Mouse (Mus musculus) G1E (cell line): ENCODE measurements around the gene Sec13. TPM values are rescaled to one million over a fixed set of nuclear protein-coding genes. Genes with fewer than 3 reads are reported as not detected.

Experiments
- ATAC-seq: 2 replicates; pipeline ENCODE4 v1.8.0; 2016; ENCODE audit warnings: mild to moderate bottlenecking; ENCODE audit not compliant: insufficient number of reproducible peaks, poor library complexity, low FRiP score, severe bottlenecking; ENCODE audit errors: extremely low read depth
- DNase-seq: peaks from one replicate; pipeline ENCODE4 v3.0.0; 2012; ENCODE audit warnings: low spot score
- H3K27me3 ChIP-seq: 2 replicates; pipeline ENCODE4 v1.6.1; 2012; ENCODE audit warnings: mild to moderate bottlenecking, low read length, inconsistent platforms; ENCODE audit not compliant: insufficient read depth
- H3K36me3 ChIP-seq: replicated peaks from 2 replicates; pipeline ENCODE3; 2012; ENCODE audit warnings: mild to moderate bottlenecking, inconsistent platforms
- H3K4me1 ChIP-seq: 2 replicates; pipeline ENCODE4 v1.6.1; 2012; ENCODE audit warnings: low read depth, low read length, inconsistent platforms, mixed read lengths; ENCODE audit not compliant: insufficient read depth
- H3K4me3 ChIP-seq: 2 replicates; pipeline ENCODE4 v1.5.1; 2012; ENCODE audit warnings: low read depth, mild to moderate bottlenecking, inconsistent platforms, low read length, moderate library complexity, mixed read lengths
- H3K9me3 ChIP-seq: replicated peaks from 2 replicates; pipeline ENCODE4 v1.6.1; 2012; ENCODE audit warnings: inconsistent platforms
- CTCF ChIP-seq: IDR thresholded peaks from 2 replicates; pipeline ENCODE4 v1.5.1; 2012; ENCODE audit warnings: low read depth, low read length, inconsistent platforms, mixed read lengths
- GATA1 ChIP-seq: IDR thresholded peaks from 2 replicates; pipeline ENCODE4 v1.6.1; 2012; ENCODE audit warnings: borderline replicate concordance, low read length, inconsistent platforms, mixed read lengths
- GATA2 ChIP-seq: IDR thresholded peaks from 2 replicates; pipeline ENCODE4 v1.6.1; 2012; ENCODE audit warnings: low read depth, low read length, inconsistent platforms, borderline replicate concordance
- POLR2AphosphoS5 ChIP-seq: IDR thresholded peaks from 2 replicates; pipeline ENCODE4 v1.6.1; 2012; ENCODE audit warnings: low read depth, low read length, inconsistent platforms; ENCODE audit not compliant: insufficient replicate concordance
- TAL1 ChIP-seq: conservative IDR thresholded peaks from 2 replicates; pipeline ENCODE4 v1.6.1; 2012; ENCODE audit warnings: low read depth, low read length, inconsistent platforms, mixed read lengths
- polyA plus RNA-seq: library from polyadenylated mRNA; stranded (reverse); fragments of >175 nt; gene quantifications from 2 replicates; pipeline ENCODE4 v1.2.3, GENCODE M21; 2012
- total RNA-seq, 2 experiments: library from RNA; stranded (forward) in 1 of 2; stranded (reverse) in 1 of 2; fragments of 200-1000 nt in 1 of 2; fragments of >200 nt in 1 of 2; fragmentation: Nextera tagmentation in 1 of 2; gene quantifications; 2 replicates each; pipeline ENCODE4 v1.2.3; 2014 to 2017

The Sec13 gene
- total and polyA plus RNA-seq, 3 experiments = 30.9 to 172 (median 73.3) TPM

DNA sequence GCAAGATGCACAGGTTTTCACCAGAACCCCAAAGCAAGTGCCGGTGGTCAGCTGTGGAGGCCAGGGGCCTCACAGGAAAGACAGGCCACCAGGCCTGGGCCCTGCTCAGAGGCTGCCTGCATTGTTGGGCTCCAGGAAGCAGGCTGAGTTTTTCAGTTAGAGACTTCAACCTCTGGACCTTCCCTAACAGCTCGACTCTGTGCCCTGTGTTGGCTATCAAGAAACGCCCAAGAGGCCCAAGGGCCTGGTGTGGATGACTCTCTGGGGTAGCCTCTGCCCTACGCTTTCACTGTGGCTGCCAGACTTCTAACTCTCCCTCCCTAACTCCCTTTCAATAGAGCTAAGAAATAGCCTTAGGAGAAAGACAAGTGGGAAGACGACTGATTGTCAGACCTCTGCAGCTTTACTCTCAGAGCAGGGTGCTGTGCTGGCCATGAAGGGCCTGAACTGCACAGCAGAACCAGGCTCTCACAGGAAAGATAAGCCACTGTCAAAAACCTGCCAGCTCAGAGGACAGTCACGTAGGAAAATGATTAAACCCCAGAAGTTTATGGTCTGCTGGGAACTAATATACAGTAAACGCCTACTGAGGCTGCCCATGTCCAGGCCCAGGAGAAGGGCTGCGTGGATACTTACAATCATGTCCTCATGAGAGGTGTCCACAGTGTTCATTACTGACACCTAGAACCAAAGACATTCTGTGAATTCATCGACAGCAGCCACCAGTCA lies 3.1 kb downstream of the Sec13 start:
- Histone ChIP-seq H3K27me3 (no peaks in the 10 kb centered on the region), H3K36me3 (peaks cover 66% of the 10 kb centered on the region), H3K4me1 (peaks cover 26% of the 10 kb centered on the region), H3K9me3 (no peaks in the 10 kb centered on the region), H3K4me3 (no peak overlapping the region)
- DNase-seq = no peak
- TF ChIP-seq CTCF (no peak), TAL1 (no peak), GATA2 (no peak), GATA1 (no peak), POLR2AphosphoS5 (no peak)
- no peak for ATAC-seq

DNA sequence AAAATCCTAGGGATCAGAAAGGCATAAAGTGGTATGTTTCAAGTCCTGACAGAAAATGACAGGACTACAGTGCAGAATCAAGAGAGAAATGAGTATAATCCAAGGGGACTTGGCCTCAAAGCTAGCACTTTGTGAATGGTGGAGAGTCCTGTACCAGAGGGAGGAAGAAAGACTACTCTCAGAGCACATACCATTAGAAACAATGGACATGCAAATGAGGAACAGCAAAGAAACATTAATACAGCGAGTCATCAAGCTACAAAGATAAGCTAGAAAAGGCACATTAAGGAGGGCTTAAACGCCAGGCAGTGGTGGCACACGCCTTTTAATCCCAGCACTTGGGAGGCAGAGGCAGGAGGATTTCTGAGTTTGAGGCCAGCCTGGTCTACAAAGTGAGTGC lies 9.2 kb downstream of the Sec13 start:
- DNase-seq = no peak
- H3K4me3 ChIP-seq = no peak overlapping the region
- peaks cover 100% of the 10 kb centered on the region for H3K36me3 ChIP-seq
- no peak for TF ChIP-seq POLR2AphosphoS5
- no peak for TF ChIP-seq GATA2
- TF ChIP-seq GATA1 = no peak
- TF ChIP-seq CTCF = no peak
- no peak for TF ChIP-seq TAL1
- peaks cover 5% of the 10 kb centered on the region; the same call in 1 of the 2 replicates for H3K4me1 ChIP-seq
- no peaks in the 10 kb centered on the region for H3K27me3 ChIP-seq
- ATAC-seq = no peak
- no peaks in the 10 kb centered on the region for H3K9me3 ChIP-seq

- H3K4me3 ChIP-seq = no peak overlapping the region
- no peak for ATAC-seq
- no peaks in the 10 kb centered on the region for H3K9me3 ChIP-seq
- H3K4me1 ChIP-seq = peaks cover 5% of the 10 kb centered on the region; the same call in 1 of the 2 replicates
- no peak for TF ChIP-seq POLR2AphosphoS5
- TF ChIP-seq TAL1 = no peak
- no peak for TF ChIP-seq CTCF
- no peak for TF ChIP-seq GATA1
- no peak for TF ChIP-seq GATA2
- H3K36me3 ChIP-seq = peaks cover 99% of the 10 kb centered on the region
- no peaks in the 10 kb centered on the region for H3K27me3 ChIP-seq
- no peak for DNase-seq
Observed at GRCm38 (mm10) chr6:113728181-113728580, 12.4 kb downstream of the Sec13 start.

DNA sequence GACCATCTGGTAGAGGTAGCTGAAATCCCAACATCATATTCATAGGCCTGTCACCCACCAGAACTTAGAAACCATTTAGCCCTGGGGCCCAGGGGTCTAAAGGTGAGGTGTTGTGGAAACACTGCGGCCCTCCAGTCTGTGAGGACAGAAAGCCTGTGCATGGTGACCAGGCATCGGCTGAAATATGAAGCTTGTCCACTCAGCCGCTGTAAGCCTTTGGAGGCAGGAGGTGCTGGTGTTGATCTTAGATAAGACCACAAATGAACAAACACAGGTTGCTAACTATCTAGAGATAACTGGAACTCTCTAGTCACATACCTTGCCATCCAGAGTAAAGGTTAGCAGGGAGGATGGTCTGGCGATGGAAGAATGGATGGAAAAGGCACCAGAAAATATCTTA lies 19.5 kb downstream of the Sec13 start:
- no peak for ATAC-seq
- Histone ChIP-seq H3K4me1 (peaks cover 2% of the 10 kb centered on the region; the same call in 1 of the 2 replicates), H3K36me3 (peaks cover 99% of the 10 kb centered on the region), H3K9me3 (no peaks in the 10 kb centered on the region), H3K4me3 (no peak overlapping the region), H3K27me3 (no peaks in the 10 kb centered on the region)
- TF ChIP-seq TAL1 (no peak), POLR2AphosphoS5 (no peak), GATA2 (no peak), GATA1 (no peak), CTCF (no peak)
- no peak for DNase-seq

GRCm38 (mm10) chr6:113719878-113720277 lies 20.7 kb downstream of the Sec13 start, which contains the start of gene Ghrl:
Gene Ghrl (minus strand): TSS chr6:113719880.
- DNase-seq = no peak
- ATAC-seq = no peak
- peaks cover 13% of the 10 kb centered on the region for H3K4me1 ChIP-seq
- no peaks in the 10 kb centered on the region for H3K9me3 ChIP-seq
- peaks cover 100% of the 10 kb centered on the region for H3K36me3 ChIP-seq
- H3K4me3 ChIP-seq = no peak within 1 kb of the TSS
- H3K27me3 ChIP-seq = no peaks in the 10 kb centered on the region
- TF ChIP-seq GATA1 (no peak), GATA2 (no peak), POLR2AphosphoS5 (no peak), TAL1 (no peak), CTCF (no peak)

DNA sequence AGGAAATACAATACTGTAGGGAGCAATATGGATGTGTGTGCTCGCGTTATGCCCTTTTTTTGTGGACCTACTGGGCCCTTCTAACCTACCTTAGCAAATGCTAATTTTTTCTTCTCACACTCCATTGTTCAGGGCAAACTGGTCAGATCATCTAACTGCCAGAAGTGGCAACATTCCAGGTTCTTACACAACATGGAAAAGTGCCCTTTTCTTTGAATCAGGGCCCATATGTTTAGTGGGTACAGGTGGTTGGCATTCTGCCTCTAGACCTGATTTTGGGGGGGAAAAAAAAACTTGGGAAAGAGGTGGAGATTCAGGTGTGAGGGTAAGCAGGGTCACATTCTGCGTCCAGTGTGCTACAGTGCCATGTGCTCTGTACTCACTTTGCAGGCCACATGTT lies 23.0 kb downstream of the Sec13 start:
- H3K4me3 ChIP-seq = no peak overlapping the region
- TF ChIP-seq TAL1 (no peak), GATA2 (no peak), POLR2AphosphoS5 (no peak), GATA1 (no peak), CTCF (no peak)
- H3K36me3 ChIP-seq = peaks cover 99% of the 10 kb centered on the region
- peaks cover 27% of the 10 kb centered on the region for H3K4me1 ChIP-seq
- ATAC-seq (no peak), DNase-seq (no peak)
- no peaks in the 10 kb centered on the region for H3K9me3 ChIP-seq
- no peaks in the 10 kb centered on the region for H3K27me3 ChIP-seq
